Mouse (Mus musculus): ENCODE measurements at regions not wholly inside any gene's neighbourhood (a gene's known extent, or its start where the extent isn't known, plus 50 kb on each side); places are given as distances from the start of the nearest gene placed in this dataset.
A peak's percentile ranks its signal among the peaks of the same experiment; 100 is the strongest.
"Not testable (repeated sequence)": the region's sequence is repeated elsewhere in the genome, so short reads cannot be mapped to it uniquely, and the experiment has no call there.

DNA sequence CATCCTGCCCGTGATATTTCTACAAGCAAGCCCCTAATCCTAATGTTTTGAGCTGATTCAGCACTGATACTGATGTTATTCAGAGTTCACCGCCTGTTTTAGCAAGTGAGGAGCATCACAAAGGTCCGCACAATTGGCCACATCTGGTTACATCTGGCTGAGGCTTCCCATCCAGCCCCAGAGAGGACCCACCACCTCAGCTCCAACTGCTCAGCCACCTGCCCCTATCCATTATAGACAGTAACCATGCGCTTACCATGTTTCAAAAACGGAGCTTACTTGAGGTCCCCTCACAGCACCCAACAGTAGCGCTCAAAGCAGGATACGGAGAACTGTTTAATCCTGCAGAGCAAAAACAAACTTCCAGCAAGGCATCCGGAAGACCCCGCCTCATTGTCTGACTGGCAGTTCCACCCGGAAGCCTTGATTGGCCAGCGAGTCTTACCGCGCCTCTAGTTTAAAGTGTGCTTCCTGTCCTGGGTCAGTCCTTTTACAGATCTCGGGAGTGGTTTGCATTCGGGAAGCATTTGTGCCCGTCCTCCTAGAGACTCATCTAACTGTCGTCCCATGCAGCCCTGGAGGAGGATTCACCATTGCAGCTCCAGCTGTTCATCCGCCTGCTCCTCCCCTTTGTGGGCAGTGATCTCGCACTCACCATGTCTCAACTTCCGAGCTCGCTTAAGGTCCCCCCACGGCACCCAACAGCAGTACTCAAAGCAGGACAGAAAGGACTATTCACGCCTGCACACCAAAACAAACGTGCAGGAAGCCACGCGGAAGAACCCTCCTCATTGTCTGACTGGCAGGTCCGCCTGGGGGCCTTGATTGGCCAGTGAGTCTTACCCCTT, 69.9 kb upstream of the Zfp825 start:
- H3K36me3 ChIP-seq (ENCODE audit: insufficient read depth, low read length); H3K9me3 ChIP-seq (ENCODE audit: low read length); H3K27me3 ChIP-seq (ENCODE audit: insufficient read depth, low read length); H3K4me1 ChIP-seq (ENCODE audit: insufficient read depth, low read length): not testable (repeated sequence)
- Histone ChIP-seq H3K27ac (ENCODE audit: low read length) (peak overlapping the region; percentile 85), H3K9ac (replicated peaks; ENCODE audit: low read length) (peak overlapping the region; percentile 60), H3K4me3 (ENCODE audit: low read length) (peak overlapping the region; percentile 57), H3K4me2 (replicated peaks; ENCODE audit: low read depth, low read length) (peak overlapping the region; percentile 61)
- ATAC-seq (ENCODE audit: low FRiP score, low TSS enrichment), result peak; percentile 98
- WGBS, result 2% methylated on average over 27 of the region's 27 CpGs

- not testable (repeated sequence) for H3K4me1 ChIP-seq (ENCODE audit: insufficient read depth, low read length); H3K36me3 ChIP-seq (ENCODE audit: insufficient read depth, low read length); H3K27me3 ChIP-seq (ENCODE audit: insufficient read depth, low read length); H3K9me3 ChIP-seq (ENCODE audit: low read length); ATAC-seq (ENCODE audit: low FRiP score, low TSS enrichment)
- Histone ChIP-seq H3K4me3 (ENCODE audit: low read length) (peak overlapping the region; percentile 57), H3K9ac (replicated peaks; ENCODE audit: low read length) (peak overlapping the region; percentile 60), H3K27ac (ENCODE audit: low read length) (peak overlapping the region; percentile 85), H3K4me2 (replicated peaks; ENCODE audit: low read depth, low read length) (peak overlapping the region; percentile 61)
- whole genome bisulfite sequencing, result 14% methylated on average over 2 of the region's 2 CpGs
These were observed 70.5 kb upstream of the Zfp825 start for GRCm38 (mm10) chr13:74564331-74564727.

GRCm38 (mm10) chr13:74569967-74570366, 69.4 kb upstream of the Erap1 start:
- H3K36me3 ChIP-seq (ENCODE audit: insufficient read depth, low read length); H3K27me3 ChIP-seq (ENCODE audit: insufficient read depth, low read length); H3K4me1 ChIP-seq (ENCODE audit: insufficient read depth, low read length); H3K9me3 ChIP-seq (ENCODE audit: low read length); H3K9ac ChIP-seq (replicated peaks; ENCODE audit: low read length); H3K4me2 ChIP-seq (replicated peaks; ENCODE audit: low read depth, low read length); H3K27ac ChIP-seq (ENCODE audit: low read length); ATAC-seq (ENCODE audit: low FRiP score, low TSS enrichment); H3K4me3 ChIP-seq (ENCODE audit: low read length): not testable (repeated sequence)
- WGBS, result 61% methylated on average over 4 of the region's 4 CpGs

Data from kidney, embryonic 16.5 days (tissue).